Mouse (Mus musculus) adipocyte (in vitro differentiated cells): ENCODE measurements around the gene Pnpla7.
A peak's percentile ranks its signal among the peaks of the same experiment; 100 is the strongest.

Experiments
- DNase-seq: peaks from one replicate; pipeline ENCODE4 v3.0.0-alpha.2; 2016; ENCODE audit warnings: low spot score

Pnpla7 gene

GRCm38 (mm10) chr2:25072398-25072797, 96.6 kb downstream of the Pnpla7 start:
- no peak for DNase-seq

DNA sequence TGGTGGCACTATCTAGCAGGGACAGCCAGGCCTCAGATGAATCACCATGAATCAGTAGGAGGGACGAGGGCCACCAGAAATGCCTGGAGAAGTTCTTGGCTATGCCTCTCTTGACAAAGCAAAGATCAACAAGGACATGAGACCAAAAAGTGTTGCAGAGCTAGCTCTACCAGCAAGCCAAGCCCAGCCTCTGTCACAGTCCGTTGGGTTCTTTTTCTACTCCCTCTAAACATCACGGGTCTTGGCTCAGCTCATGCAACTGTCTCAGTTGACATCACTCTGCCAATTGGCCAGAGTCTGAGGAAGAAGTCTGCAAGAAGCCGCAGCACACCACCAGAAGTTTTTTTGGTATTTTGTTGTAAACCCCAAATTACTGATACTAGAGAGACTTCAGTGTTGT, 99.7 kb downstream of the Pnpla7 start:
- DNase-seq: peak; percentile 21

- no peak for DNase-seq
Measured at GRCm38 (mm10) chr2:25078967-25079366, 103.1 kb downstream of the Pnpla7 start.

DNA sequence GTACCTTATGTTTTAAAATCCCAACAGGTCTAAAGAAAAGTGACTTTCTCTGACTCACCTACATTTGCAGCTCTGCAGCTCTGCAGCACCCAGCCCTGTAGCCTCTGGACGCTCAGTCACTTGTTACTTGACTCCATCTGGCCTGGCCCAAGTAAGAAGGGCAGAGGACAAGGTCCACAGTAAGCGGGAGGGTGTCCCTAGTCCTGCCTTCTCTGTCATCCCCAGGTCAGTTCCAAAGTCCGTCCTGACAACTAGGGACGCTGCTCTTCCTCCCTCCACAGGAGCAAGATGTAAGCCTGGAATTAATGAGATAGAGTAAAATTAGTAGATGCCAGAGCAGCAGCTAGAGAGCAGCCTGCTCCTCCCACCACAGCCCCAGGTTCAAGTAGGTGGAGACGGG, 104.2 kb downstream of the Pnpla7 start, which contains the start of gene Entpd8:
TSS of gene Entpd8 (plus strand) at position 229 of the 400 bp plus-strand sequence.
- no peak for DNase-seq

DNA sequence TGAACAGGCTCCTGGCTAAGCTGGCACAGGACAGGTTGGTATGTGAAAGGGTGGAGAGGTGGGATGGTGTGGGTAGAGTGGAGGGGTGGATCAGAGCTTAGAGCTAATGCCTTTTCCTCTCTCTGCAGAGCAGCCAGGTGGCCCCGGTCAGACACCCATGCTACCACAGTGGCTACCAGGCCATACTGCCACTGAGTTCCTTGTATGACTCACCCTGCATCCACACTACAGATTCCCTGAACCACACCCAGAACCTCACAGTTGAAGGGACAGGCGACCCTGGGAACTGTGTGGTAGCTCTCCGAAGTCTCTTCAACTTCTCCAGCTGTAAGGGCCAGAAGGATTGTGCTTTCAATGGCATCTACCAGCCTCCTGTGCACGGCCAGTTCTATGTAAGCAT, 107.9 kb downstream of the Pnpla7 start:
- no peak for DNase-seq

- no peak for DNase-seq
Measured at GRCm38 (mm10) chr2:25085571-25085970, 109.7 kb downstream of the Pnpla7 start.

DNA sequence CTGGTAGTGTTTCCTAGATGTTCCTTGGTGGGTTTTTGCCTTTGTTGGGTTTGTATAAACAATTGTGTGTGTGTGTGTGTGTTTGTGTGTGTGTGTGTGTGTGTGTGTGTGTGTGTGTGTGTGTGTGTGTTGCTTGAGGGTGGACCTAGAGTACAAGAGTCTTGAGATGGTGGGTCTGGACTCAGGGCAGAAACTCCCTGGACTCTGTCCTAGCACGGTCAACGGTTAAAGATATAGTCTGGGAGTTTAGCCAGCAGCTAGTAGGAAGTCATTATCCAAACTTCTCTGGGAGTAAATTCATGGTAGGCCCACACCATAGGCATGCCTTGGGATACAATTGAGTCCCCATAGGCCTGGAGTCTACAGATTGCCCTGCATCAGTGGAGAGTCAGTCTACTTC, 112.0 kb downstream of the Pnpla7 start:
- peak; percentile 16 for DNase-seq

- no peak for DNase-seq
Measured at GRCm38 (mm10) chr2:25088636-25089035, 112.8 kb downstream of the Pnpla7 start.

GRCm38 (mm10) chr2:25094785-25095108, 118.9 kb downstream of the Pnpla7 start:
- DNase-seq: no peak

- no peak for DNase-seq
Measured at GRCm38 (mm10) chr2:25095109-25095850, 119.4 kb downstream of the Pnpla7 start, which contains the start of gene Noxa1. TSS of gene Noxa1 (minus strand) at chr2:25095149.

DNA sequence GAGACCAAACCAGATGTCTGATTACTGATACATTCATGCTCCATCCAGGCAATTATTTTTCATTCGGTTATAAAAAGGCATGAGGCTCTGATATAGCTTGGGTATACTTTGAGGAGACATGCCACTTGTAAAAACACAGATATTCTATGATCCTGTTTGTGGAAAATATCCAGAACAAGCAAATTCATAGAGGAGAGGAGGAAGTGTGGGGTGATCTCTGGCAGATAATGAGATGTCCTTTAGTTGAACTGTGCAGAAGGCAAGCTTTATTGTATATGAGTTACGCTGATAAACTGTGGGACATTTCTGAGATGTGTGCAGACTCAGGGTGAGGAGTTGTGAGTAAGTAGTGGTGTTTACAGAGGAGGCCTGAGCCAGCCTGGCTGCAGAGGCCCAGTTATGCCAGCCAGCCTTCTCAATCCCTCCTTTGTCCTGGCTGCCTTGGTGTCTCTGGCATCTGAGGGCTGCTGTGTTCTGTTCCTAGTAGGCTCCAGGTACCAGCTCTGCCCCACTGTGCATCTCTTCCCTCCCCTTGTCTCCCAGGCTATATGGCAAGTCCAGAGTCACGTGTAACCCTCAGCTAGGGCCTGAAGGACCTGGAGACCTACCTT, 122.3 kb downstream of the Pnpla7 start:
- DNase-seq: no peak

DNA sequence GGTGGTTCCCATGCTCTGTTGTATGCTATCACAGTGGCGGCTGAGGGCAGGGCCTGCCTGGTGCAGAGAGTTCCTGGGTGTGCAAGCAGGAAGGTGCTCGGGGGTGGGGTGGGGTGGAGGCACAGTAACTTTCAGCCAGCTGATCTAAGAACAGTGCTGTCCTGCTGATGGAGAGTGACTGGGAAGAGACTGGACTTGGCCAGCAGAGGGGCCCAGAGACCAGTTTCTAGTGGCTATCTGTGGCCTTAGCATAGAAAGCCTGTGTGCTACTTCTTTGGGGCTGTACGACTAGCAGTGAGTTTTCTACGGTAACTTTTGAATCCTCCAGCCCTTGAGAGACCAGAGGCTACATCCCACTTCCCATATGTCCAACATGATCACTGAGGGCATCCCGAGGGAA, 123.1 kb downstream of the Pnpla7 start:
- peak; percentile 39 for DNase-seq

GRCm38 (mm10) chr2:25099703-25100102, 123.9 kb downstream of the Pnpla7 start:
- DNase-seq: no peak
